Mouse (Mus musculus) kidney, adult 2 months (tissue): ENCODE results near the gene Dnajc21. TPM values are rescaled to one million over a fixed set of nuclear protein-coding genes. Genes with fewer than 3 reads are reported as not detected.
A peak's percentile ranks its signal among the peaks of the same experiment; 100 is the strongest.

Experiments
- DNase-seq: peaks from one replicate; pipeline ENCODE4 v3.0.0; 2021
- H3K27ac ChIP-seq: fragments of 200-500 bp; 2 replicates; pipeline ENCODE4 v1.5.1; 2012; ENCODE audit warnings: low read depth, low read length, control low read depth, inconsistent platforms; ENCODE audit not compliant: insufficient read depth
- H3K27me3 ChIP-seq: fragments of 200-500 bp; replicated peaks from 2 replicates; pipeline ENCODE4 v1.6.1; 2012; ENCODE audit warnings: mild to moderate bottlenecking, moderate library complexity, low read length, inconsistent platforms; ENCODE audit not compliant: control insufficient read depth, insufficient read depth
- H3K36me3 ChIP-seq: fragments of 200-500 bp; 2 replicates; pipeline ENCODE4 v1.6.1; 2012; ENCODE audit warnings: mild to moderate bottlenecking, moderate library complexity, low read length, inconsistent platforms; ENCODE audit not compliant: control insufficient read depth, insufficient read depth
- H3K4me1 ChIP-seq: fragments of 200-500 bp; 2 replicates; pipeline ENCODE4 v1.6.1; 2011; ENCODE audit warnings: low read length; ENCODE audit not compliant: control insufficient read depth, insufficient read depth
- H3K4me3 ChIP-seq: fragments of 200-500 bp; 2 replicates; pipeline ENCODE4 v1.5.1; 2011; ENCODE audit warnings: mild to moderate bottlenecking, low read depth, low read length, control low read depth; ENCODE audit not compliant: insufficient read depth
- CTCF ChIP-seq: fragments of 200-500 bp; conservative IDR thresholded peaks from 2 replicates; pipeline ENCODE4 v1.5.1; 2011; ENCODE audit warnings: low read depth, mild to moderate bottlenecking, control low read depth, low read length, moderate library complexity, mixed read lengths; ENCODE audit not compliant: insufficient read depth, insufficient read length
- POLR2A ChIP-seq: fragments of 200-500 bp; IDR thresholded peaks from one replicate; pipeline ENCODE4 v1.6.1; 2011; ENCODE audit warnings: low read depth, low read length, control low read depth
- WGBS: fragments of 180-500 bp; shearing (Covaris S2); methylation state at CpG from one replicate; pipeline ENCODE4 v1.1.7; 2018; 5-methylcytosine and 5-hydroxymethylcytosine counted together
- polyA plus RNA-seq: library from polyadenylated mRNA; depleted of rRNA; stranded (reverse); fragments of >200 nt; gene quantifications from 2 replicates; pipeline ENCODE4 v1.2.3, GENCODE M21; 2012; rRNA removed

Dnajc21 gene
- polyA plus RNA-seq, 1 experiment = 3.2 TPM

DNA sequence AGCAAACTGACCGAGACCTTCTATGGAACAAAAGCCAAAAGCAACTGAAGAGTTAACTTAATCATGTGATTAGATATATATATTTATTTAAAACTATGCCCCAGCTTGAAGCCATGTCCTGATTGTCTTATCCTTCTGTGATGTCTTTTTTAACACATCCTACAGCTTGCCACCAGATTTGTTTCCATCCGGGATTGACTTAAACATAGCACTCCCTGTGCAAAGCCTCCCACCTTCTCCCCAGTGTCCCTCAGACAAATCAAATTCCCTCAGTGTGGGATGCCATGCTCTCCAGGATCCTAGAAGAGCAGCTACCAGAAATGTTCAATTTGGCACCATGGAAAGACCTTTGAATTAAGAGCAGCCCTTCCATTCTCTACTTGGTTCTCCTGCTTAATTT lies 59.4 kb downstream of the Dnajc21 start:
- 89% methylated on average over 2 of the region's 2 CpGs for WGBS
- H3K27me3 ChIP-seq = no peaks in the 10 kb centered on the region
- DNase-seq = no peak
- H3K4me3 ChIP-seq = no peak overlapping the region
- no peak for TF ChIP-seq POLR2A
- TF ChIP-seq CTCF = no peak
- H3K36me3 ChIP-seq = no peaks in the 10 kb centered on the region
- H3K4me1 ChIP-seq = no peaks in the 10 kb centered on the region
- H3K27ac ChIP-seq = no peak overlapping the region

DNA sequence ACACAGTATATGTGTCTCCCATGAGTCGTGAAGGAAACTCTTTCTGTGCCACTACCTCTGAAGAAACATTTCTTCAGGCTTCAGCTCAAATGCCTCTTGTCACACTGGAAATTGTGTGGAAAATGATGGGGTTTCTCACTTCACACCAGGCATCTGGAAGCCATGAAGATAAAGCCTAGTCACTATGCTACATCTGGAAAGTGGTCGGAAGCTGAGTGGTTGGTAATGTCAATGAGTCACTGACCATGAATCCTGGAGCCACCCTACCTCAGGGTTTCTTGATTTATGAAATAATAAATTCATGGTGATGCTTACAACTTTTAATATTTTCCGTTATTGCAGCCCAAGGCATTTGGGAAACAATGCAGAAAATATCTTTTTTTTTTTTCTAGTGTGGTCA lies 60.5 kb downstream of the Dnajc21 start:
- Histone ChIP-seq H3K27me3 (no peaks in the 10 kb centered on the region), H3K4me1 (no peaks in the 10 kb centered on the region), H3K27ac (no peak overlapping the region), H3K36me3 (no peaks in the 10 kb centered on the region), H3K4me3 (no peak overlapping the region)
- TF ChIP-seq POLR2A = no peak
- TF ChIP-seq CTCF = no peak
- WGBS = 88% methylated on average over 3 of the region's 3 CpGs
- no peak for DNase-seq

DNA sequence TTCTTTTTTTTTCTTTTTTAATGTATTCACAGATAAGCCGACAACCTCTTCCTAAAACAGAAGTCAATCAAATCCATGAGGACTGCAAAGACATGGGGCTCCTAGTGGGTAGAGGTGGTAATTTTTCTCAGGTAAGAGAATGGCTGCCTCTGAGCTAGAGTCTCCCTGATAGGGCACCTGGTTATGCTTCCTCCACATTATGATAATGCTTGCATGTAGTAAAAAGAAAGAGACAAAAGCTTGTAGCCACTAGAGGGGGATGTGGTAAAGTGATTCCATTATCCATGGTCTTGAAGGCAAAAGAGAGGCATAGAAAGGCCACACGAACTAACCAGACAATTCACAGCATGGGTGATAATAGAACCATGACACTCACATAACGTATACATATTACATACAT lies 69.9 kb downstream of the Dnajc21 start:
- TF ChIP-seq POLR2A (no peak), CTCF (peak; percentile 19; the same call in 1 of the 2 replicates)
- peak; percentile 68 for DNase-seq
- Histone ChIP-seq H3K27me3 (no peaks in the 10 kb centered on the region), H3K4me3 (no peak overlapping the region), H3K4me1 (peaks cover 4% of the 10 kb centered on the region; the same call in 1 of the 2 replicates), H3K27ac (peak overlapping the region; percentile 38; the same call in 1 of the 2 replicates), H3K36me3 (no peaks in the 10 kb centered on the region; the same call in 1 of the 2 replicates)
- WGBS = 42% methylated on average over 3 of the region's 3 CpGs

DNA sequence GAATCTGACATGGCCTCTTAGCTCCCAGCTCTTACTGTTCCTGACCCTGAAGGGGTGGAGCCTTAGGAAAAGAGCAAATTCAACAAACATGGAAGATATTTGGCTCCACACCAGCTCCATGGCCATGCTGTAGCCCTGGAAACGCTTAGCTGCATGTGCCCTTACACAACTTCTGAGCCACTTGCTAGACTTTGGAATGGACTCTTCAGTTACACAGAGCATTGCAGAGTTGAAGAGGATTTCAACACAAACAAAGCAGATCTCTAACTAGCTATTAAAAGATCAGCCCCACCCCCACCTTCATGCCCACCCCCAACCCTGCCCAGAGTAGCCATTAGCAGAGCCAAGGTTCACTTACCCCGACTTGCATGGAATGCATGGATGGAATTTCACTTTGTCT lies 70.5 kb downstream of the Dnajc21 start:
- 35% methylated on average over 2 of the region's 2 CpGs for WGBS
- TF ChIP-seq CTCF (no peak), POLR2A (no peak)
- peak; percentile 94 for DNase-seq
- Histone ChIP-seq H3K4me3 (no peak overlapping the region), H3K4me1 (peaks cover 4% of the 10 kb centered on the region; the same call in 1 of the 2 replicates), H3K27ac (peak overlapping the region; percentile 77; the same call in 1 of the 2 replicates), H3K27me3 (no peaks in the 10 kb centered on the region), H3K36me3 (no peaks in the 10 kb centered on the region; the same call in 1 of the 2 replicates)

Other genes with a start within 250 kb of the Dnajc21 start
- gene Gm21973, start 145.1 kb downstream of the Dnajc21 start, polyA plus RNA-seq = not detected in 2 replicates
- gene Agxt2, start 112.0 kb downstream of the Dnajc21 start, polyA plus RNA-seq = 53.3 and 56.3 TPM in 2 replicates
- gene Brix1, start 15.4 kb upstream of the Dnajc21 start, polyA plus RNA-seq = 1.7 and 3.1 TPM in 2 replicates
- gene Rad1, start 15.5 kb upstream of the Dnajc21 start, polyA plus RNA-seq = 9.8 and 10.4 TPM in 2 replicates
- 0.14 TPM in 1 of 2 replicates, not detected in the other for gene Ttc23l, start 88.2 kb upstream of the Dnajc21 start, polyA plus RNA-seq
- 7.2 and 8.9 TPM in 2 replicates for gene Rai14, start 244.1 kb upstream of the Dnajc21 start, polyA plus RNA-seq